Mouse (Mus musculus): ENCODE measurements around the gene Cpb1. TPM values are rescaled to one million over a fixed set of nuclear protein-coding genes. Genes with fewer than 3 reads are reported as not detected.

The Cpb1 gene
- polyA plus RNA-seq, 1 experiment from 2014 or later = 2.1 TPM

- ATAC-seq (ENCODE audit: low read depth) = no peak
- H3K4me2 ChIP-seq (ENCODE audit: low read depth, low read length) = no peak overlapping the region
- no peaks in the 10 kb centered on the region for H3K27me3 ChIP-seq (ENCODE audit: control insufficient read depth, insufficient read depth, low read depth, low read length)
- WGBS (ENCODE audit: insufficient replicate concordance) = 56% methylated on average over 3 of the region's 3 CpGs
- H3K27ac ChIP-seq (ENCODE audit: low read length) = no peak overlapping the region
- no peaks in the 10 kb centered on the region for H3K9me3 ChIP-seq (replicated peaks; ENCODE audit: control insufficient read depth, low read length)
- H3K4me3 ChIP-seq (ENCODE audit: low read depth, low read length) = no peak overlapping the region
- no peak overlapping the region for H3K9ac ChIP-seq (ENCODE audit: low read depth, low read length)
- H3K36me3 ChIP-seq (ENCODE audit: control insufficient read depth, insufficient read depth) = no peaks in the 10 kb centered on the region
- no peaks in the 10 kb centered on the region for H3K4me1 ChIP-seq (ENCODE audit: control insufficient read depth, low read depth, low read length)
Measured at GRCm38 (mm10) chr3:20222136-20222535, 53.4 kb downstream of the Cpb1 start.

GRCm38 (mm10) chr3:20198869-20199268, 76.7 kb downstream of the Cpb1 start:
- Histone ChIP-seq H3K4me1 (ENCODE audit: control insufficient read depth, low read depth, low read length) (no peaks in the 10 kb centered on the region), H3K36me3 (ENCODE audit: control insufficient read depth, insufficient read depth) (no peaks in the 10 kb centered on the region), H3K9ac (ENCODE audit: low read depth, low read length) (no peak overlapping the region), H3K27ac (ENCODE audit: low read length) (no peak overlapping the region), H3K4me2 (ENCODE audit: low read depth, low read length) (no peak overlapping the region), H3K27me3 (ENCODE audit: control insufficient read depth, insufficient read depth, low read depth, low read length) (no peaks in the 10 kb centered on the region), H3K4me3 (ENCODE audit: low read depth, low read length) (no peak overlapping the region), H3K9me3 (replicated peaks; ENCODE audit: control insufficient read depth, low read length) (no peaks in the 10 kb centered on the region)
- WGBS (ENCODE audit: insufficient replicate concordance) = 19% methylated on average over 6 of the region's 6 CpGs
- ATAC-seq (ENCODE audit: low read depth) = no peak

Small RNAs within 50 kb of the gene (microRNA-seq; reads per million reads assigned to microRNA genes)
- gene Mir7007 = not detected

Other genes starting within 250 kb of the Cpb1 start
- gene Hps3, start 240.4 kb downstream of the Cpb1 start, polyA plus RNA-seq (2015; fragmentation: Nextera tagmentation; extraction: Ambion mirVana) = 5.9 and 6.6 TPM in 2 replicates
- 7.3 and 9.0 TPM in 2 replicates for gene Hltf, start 217.9 kb downstream of the Cpb1 start, polyA plus RNA-seq (2015; fragmentation: Nextera tagmentation; extraction: Ambion mirVana)
- gene Gyg, start 120.4 kb downstream of the Cpb1 start, polyA plus RNA-seq (2015; fragmentation: Nextera tagmentation; extraction: Ambion mirVana) = 16.9 and 18.2 TPM in 2 replicates
- 2.3 and 2.7 TPM in 2 replicates for gene Cpa3, start 33.6 kb downstream of the Cpb1 start, polyA plus RNA-seq (2015; fragmentation: Nextera tagmentation; extraction: Ambion mirVana)
- gene Agtr1b, start 91.4 kb upstream of the Cpb1 start, polyA plus RNA-seq (2015; fragmentation: Nextera tagmentation; extraction: Ambion mirVana) = not detected in 2 replicates

All from liver, embryonic 16.5 days (tissue).